Mouse (Mus musculus) cerebellum, adult 11-12 months (tissue): ENCODE measurements around the gene Hand2.

ENCODE experiments used
- DNase-seq: peaks from one replicate; pipeline ENCODE4 v3.0.0; 2022

The Hand2 gene

DNA sequence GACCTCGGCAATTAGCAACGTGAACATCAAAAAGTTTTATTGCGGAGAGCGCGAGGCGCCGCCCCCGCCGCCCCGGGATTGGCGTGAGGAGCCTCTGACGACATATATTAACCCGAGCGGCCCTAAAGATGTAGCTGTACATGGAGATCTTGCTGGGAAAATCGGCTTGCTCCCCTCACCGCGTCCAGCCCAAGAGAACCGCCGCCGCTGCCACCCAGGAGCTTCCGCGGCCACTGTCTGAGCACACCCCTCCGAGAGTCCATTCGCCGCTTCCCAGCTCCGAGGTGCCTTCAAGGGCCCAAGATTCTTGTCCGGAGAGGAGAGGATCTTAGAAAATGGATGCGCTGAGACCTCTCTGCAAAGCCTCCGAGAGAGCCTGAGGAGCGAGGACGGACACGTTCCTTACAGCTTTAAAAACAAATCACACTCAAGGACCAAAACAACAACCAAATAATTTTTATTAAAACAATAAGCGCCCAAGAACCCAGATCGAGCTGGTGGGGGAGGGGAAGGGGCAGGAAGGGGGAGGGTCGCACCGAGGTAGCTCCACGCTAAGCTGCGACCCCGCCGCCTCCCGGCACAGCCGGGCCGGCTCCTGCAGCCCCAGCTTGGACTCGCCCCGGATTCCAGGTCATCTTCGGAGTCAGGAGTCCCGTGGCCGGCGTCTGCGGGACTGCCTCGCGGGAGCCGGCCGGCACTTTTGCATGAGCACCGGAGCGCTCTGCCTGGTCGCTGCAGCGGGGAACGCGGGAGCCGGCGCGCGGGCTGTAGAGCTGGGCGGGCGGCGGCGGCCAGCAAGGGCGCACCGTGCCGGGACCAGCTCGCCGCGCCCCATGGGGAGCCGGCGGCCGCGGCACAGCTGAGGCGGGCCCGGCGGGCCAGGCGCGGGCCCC, at the start of gene Hand2:
Gene Hand2, plus strand, starts transcription at position 133 of the 893 bp plus-strand sequence.
- no peak for DNase-seq

GRCm38 (mm10) chr8:57273055-57273454, 47.7 kb upstream of the Hand2 start:
- no peak for DNase-seq

DNA sequence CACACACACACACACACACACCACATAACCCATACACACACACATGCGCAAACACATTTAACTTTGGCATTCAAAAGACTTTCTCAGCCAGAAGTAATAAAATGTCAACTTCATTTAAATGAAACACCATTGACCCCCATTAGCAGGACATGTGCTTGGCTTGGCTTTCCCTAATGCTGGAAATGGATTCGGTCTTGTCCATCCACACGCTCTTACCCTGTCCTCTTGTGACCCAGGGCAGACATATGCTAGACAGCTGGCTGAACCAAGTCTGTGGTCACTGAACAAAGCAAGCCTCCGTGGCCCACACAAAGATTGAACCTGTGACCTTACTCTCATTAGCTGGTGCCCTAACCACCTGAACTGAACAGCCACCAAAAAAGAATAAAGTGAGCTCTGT, 27.3 kb upstream of the Hand2 start:
- DNase-seq = no peak

GRCm38 (mm10) chr8:57303513-57303912, 17.3 kb upstream of the Hand2 start:
- DNase-seq = no peak

GRCm38 (mm10) chr8:57304944-57305343, 15.8 kb upstream of the Hand2 start:
- DNase-seq = no peak

DNA sequence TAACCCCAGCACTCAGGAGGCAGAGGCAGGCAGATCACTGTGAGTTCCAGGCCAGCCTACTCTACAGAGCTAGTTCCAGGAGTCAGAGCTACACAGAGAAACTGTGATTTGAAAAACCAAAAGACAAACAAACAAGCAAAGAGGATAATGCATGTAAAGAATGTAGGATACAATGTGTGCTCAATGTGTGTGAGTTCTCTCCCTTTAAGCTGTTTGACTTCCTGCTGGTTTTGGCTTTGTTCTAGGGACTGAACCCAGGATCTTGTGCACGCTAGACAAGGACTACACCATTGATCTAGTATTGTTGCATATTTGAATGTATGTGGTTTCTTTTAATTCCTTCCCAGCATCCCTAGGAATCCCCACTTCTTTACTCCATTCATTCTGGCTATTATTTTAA, 14.3 kb upstream of the Hand2 start:
- DNase-seq = no peak

GRCm38 (mm10) chr8:57309844-57310485, 10.8 kb upstream of the Hand2 start:
- DNase-seq = no peak

DNA sequence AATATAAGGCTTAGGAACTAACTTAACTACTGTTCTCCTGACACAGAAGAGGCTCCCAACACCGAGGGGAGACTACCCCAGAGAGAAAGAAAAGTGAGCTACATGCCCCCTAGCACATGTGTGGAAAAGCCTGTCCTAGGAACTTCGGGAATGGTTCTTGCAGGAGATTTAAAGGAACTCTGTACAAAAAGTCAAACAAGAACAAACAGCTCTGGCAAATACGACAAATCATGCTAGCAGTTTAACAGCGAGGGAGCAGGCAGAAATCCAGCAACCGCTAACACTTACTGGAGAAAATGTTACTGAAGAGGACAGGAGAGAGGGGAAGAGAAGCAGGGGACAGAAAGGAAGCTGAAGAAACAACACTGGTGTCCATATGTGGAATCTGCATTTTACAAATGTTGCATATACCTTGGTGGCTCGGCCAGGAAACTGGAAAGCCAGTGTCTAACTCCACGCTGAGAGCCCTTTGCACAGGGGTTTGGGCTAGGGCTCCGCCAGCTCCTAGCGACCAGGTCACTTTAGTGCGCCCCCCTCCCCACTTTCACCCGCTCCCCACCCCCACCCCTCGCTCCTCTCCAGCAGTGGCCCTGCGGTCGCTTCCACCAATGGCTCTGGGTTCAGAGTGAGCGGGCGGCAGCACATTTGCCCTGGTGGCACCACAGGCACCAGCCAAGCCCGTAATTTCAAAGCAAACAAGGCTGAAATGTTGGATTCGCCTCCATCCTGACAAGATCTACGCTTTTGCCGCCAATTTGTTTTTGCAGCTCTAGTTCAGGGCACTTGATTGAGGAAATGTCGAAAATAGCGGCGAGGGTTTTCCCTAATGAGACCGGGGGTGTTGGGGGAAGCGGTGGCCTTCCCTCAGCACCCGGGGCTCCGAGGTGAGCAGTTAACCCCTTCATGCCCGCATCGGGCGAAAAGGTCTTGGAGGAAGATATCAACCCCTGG, 8.5 kb upstream of the Hand2 start:
- DNase-seq = no peak

DNA sequence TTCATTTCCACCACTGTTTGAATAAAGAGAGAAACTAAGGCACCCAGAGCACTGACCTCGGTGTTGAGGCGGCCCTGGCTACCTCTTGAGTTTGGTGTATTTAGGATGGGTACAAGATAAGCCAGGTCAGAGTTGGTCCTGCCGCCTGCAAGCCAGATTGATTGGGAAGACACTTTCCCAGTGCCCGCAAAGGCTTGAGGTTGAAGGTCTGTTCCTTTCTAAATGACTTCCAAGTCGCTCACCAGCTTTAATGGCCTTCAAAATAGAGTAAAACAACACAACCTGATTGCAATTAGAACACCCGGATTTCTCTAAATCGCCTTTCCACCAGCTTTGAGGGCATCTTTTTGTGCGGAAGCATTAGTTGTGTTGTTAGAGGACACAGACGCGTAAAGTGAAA, 7.2 kb upstream of the Hand2 start:
- DNase-seq = no peak

DNA sequence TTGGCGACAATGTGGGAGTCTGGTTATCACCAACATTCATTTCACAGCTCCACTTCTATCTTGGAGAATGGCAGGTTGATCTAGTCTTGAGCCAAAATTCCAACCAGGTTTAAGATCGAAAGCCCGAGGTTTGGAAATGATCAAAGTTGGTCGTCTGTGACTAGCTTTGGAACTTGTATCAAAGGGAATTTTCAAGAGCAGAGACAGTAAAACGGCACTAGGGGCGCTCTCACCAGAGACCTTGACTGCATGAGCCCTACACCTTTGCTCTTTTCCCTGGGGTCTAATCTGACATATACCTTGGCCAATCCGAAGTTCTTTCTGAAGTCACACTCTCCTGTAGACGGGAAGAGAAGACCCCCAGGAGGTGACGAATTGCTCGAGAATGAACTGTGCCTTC, 6.6 kb upstream of the Hand2 start:
- no peak for DNase-seq

GRCm38 (mm10) chr8:57315471-57315870, 5.3 kb upstream of the Hand2 start:
- no peak for DNase-seq

DNA sequence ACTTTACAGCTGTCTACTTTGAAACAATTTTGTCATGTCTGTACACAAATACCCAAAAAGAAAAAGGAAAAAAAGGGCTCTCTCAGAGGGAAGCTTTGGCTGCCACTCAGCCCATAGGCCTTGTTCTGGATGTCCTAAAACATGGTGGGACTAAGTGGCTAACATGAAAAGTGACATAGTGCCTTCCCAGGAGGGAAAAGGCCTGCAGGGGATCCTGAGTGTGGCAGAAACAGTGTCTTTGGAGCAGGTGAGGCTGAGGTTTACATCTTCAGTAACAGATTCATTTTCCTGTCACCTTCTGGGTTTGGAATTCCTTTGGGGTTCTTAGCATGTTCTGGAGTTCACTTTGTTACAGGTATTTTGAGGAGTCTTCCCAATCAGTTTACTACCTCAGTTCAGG, 3.7 kb upstream of the Hand2 start:
- DNase-seq = no peak

GRCm38 (mm10) chr8:57317890-57318480, 2.8 kb upstream of the Hand2 start:
- DNase-seq = no peak

- no peak for DNase-seq
These were observed 1.4 kb upstream of the Hand2 start for GRCm38 (mm10) chr8:57319092-57319980.

- DNase-seq = no peak
These were observed 700 bp upstream of the Hand2 start for GRCm38 (mm10) chr8:57319981-57320585.

DNA sequence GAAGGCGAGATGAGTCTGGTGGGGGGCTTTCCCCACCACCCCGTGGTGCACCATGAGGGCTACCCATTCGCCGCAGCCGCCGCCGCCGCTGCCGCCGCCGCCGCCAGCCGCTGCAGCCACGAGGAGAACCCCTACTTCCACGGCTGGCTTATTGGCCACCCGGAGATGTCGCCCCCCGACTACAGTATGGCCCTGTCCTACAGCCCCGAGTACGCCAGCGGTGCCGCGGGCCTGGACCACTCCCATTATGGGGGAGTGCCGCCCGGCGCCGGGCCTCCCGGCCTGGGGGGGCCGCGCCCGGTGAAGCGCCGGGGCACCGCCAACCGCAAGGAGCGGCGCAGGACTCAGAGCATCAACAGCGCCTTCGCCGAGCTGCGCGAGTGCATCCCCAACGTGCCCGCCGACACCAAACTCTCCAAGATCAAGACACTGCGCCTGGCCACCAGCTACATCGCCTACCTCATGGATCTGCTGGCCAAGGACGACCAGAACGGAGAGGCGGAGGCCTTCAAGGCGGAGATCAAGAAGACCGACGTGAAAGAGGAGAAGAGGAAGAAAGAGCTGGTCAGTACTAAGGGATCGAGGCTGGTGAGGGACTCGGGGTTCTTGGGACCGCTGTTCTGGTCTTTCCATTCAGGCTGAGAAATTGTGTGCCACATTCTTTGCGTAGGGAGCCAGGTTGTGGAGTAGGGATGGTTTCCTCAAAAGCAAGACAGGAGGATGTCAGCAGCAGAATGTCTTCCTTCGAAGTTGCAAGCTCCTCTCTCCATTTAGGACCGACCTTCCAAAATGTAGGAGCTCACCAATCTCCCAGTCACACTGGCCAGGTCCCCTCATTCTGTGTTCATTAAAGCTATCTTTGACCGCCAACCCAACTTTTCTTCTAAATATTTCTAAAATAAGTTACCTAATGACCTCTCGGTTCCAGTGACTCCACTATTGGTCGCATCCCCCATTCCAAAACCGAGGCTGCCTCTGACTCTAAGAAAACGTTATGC, 1.4 kb downstream of the Hand2 start:
- no peak for DNase-seq

GRCm38 (mm10) chr8:57322961-57323941, 2.5 kb downstream of the Hand2 start:
- no peak for DNase-seq

DNA sequence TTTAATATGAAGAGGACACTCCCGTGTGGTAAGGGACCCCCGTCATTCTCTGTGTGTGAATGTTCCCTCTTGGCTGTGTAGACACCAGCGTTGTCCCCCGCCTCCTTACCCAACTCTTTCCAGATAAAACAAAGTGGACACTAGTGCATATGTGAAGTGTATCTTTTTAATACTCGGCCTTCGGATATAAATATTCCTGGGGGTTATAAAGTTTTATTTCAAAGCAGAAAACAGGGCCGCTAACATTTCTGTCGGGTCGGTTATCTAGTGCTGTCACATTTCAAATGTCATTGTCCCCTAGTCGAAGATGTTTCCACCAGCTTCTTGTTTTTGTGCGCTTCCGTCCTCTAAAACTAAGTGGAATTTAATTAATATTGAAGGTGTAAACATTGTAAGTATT, 3.3 kb downstream of the Hand2 start:
- DNase-seq = no peak

- no peak for DNase-seq
These were observed 3.9 kb downstream of the Hand2 start for GRCm38 (mm10) chr8:57324671-57325070.
